ENCODE assay signal across 23 mouse cellular contexts in the genomic region with DNA sequence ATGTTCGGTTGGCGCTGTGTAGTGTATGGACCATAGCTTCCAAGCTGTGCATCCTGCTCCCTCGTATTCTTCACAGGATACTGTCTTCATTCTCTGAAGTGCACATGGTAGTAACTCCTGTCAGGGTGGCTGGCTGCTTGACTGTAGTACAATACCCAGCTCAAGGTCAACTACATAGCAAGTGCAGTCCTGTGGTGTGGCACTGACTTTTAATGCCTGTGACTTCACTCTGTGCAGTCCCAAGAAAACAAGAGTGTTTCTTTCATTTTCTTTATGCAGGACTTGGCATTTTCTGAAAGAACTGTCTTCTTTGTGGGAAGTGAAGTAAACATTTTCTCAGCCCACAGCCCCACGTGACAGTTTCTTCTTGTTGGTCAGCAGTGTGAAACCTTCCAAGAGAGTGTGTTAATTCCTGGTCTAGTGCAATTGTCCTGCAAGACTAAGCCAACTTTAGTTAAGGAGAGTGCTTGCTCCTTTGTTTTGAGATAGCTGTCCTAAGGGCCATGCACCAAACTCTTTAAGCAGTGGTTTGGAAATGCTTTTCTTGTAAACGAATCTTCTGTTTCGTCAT.
DNase-seq lines count a peak whose midpoint lies in the region; ATAC-seq and TF ChIP-seq lines count a peak whose summit lies in the region.
"Had no signal": no experiment of that assay in that cellular context is flagged by ENCODE, and none has a peak within 500 bp of the region (broad histone marks: within the 10 kb centered on the region; RNA-seq: fewer than 3 reads in every experiment).

No protein-coding gene starts in this region.

- ATAC-seq in midbrain, postnatal 0 days (ENCODE audit: low FRiP score) = no peak
- no peak for ATAC-seq in midbrain, embryonic 13.5 days
- no peak for ATAC-seq in forebrain, embryonic 15.5 days (replicated peaks)
- ATAC-seq: forebrain, embryonic 16.5 days; midbrain, embryonic 16.5 days had no signal

- no peak overlapping the region for H3K4me3 ChIP-seq in kidney, adult 2 months (ENCODE audit: insufficient read depth, low read depth, low read length)
- H3K4me3 ChIP-seq in midbrain, postnatal 0 days (ENCODE audit: low read depth, low read length) = no peak overlapping the region
- H3K4me3 ChIP-seq in midbrain, embryonic 13.5 days (replicated peaks) = no peak overlapping the region
- H3K4me3 ChIP-seq in bone marrow macrophage, adult 2 months (ENCODE audit: insufficient read depth, low read length) = peak overlapping the region; percentile 13
- H3K4me3 ChIP-seq in small intestine, adult 2 months (ENCODE audit: low read depth, low read length) = no peak overlapping the region
- no peak overlapping the region for H3K4me3 ChIP-seq in forebrain, embryonic 15.5 days
- H3K4me3 ChIP-seq: embryonic facial prominence, embryonic 10.5 days; heart, embryonic 15.5 days; layer of hippocampus, adult 2 months had no signal

- no peak for TF ChIP-seq POLR2A in kidney, adult 2 months (IDR thresholded peaks at IDR 0.05; ENCODE audit: low read depth, low read length)
- no peak for TF ChIP-seq POLR2A in bone marrow macrophage, adult 2 months (IDR thresholded peaks at IDR 0.05; ENCODE audit: borderline replicate concordance, low read depth, low read length)
- no peak for TF ChIP-seq POLR2A in small intestine, adult 2 months (IDR thresholded peaks at IDR 0.05; ENCODE audit: low read depth, low read length)

- no peak overlapping the region for H3K27ac ChIP-seq in kidney, adult 2 months (ENCODE audit: insufficient read depth, low read depth, low read length)
- H3K27ac ChIP-seq in midbrain, postnatal 0 days (ENCODE audit: low read depth, low read length) = no peak overlapping the region
- H3K27ac ChIP-seq in midbrain, embryonic 13.5 days = no peak overlapping the region
- peak overlapping the region; percentile 65 for H3K27ac ChIP-seq in bone marrow macrophage, adult 2 months (ENCODE audit: insufficient read depth, low read depth, low read length)
- H3K27ac ChIP-seq in small intestine, adult 2 months (ENCODE audit: insufficient read depth, low read depth, low read length) = peak overlapping the region; percentile 69
- no peak overlapping the region for H3K27ac ChIP-seq in forebrain, embryonic 15.5 days (replicated peaks)
- H3K27ac ChIP-seq: embryonic facial prominence, embryonic 10.5 days; heart, embryonic 15.5 days; liver, embryonic 14.5 days; stomach, postnatal 0 days had no signal

- no peaks in the 10 kb centered on the region for H3K36me3 ChIP-seq in kidney, adult 2 months (ENCODE audit: control insufficient read depth, insufficient read depth, low read length)
- H3K36me3 ChIP-seq in midbrain, postnatal 0 days (ENCODE audit: insufficient read depth, low read length) = no peaks in the 10 kb centered on the region
- no peaks in the 10 kb centered on the region for H3K36me3 ChIP-seq in midbrain, embryonic 13.5 days
- H3K36me3 ChIP-seq in small intestine, adult 2 months (ENCODE audit: control insufficient read depth, insufficient read depth, low read length) = no peaks in the 10 kb centered on the region
- no peaks in the 10 kb centered on the region for H3K36me3 ChIP-seq in forebrain, embryonic 15.5 days
- H3K36me3 ChIP-seq: embryonic facial prominence, embryonic 10.5 days; heart, embryonic 15.5 days had no signal

- TF ChIP-seq CTCF in kidney, adult 2 months (conservative IDR thresholded peaks at IDR 0.05; ENCODE audit: insufficient read depth, insufficient read length, low read depth, low read length) = no peak
- no peak for TF ChIP-seq CTCF in midbrain, postnatal 0 days (IDR thresholded peaks at IDR 0.05)
- TF ChIP-seq CTCF in bone marrow macrophage, adult 2 months (IDR thresholded peaks at IDR 0.05; ENCODE audit: low read depth, low read length) = no peak
- no peak for TF ChIP-seq CTCF in small intestine, adult 2 months (IDR thresholded peaks at IDR 0.05; ENCODE audit: extremely low read depth, insufficient read length, insufficient replicate concordance, low read depth, low read length)

- 89% methylated on average over 6 of the region's 6 CpGs for WGBS in kidney, adult 2 months
- WGBS in midbrain, postnatal 0 days = 82% methylated on average over 6 of the region's 6 CpGs
- 85% methylated on average over 6 of the region's 6 CpGs for WGBS in midbrain, embryonic 13.5 days
- 85% methylated on average over 6 of the region's 6 CpGs for WGBS in small intestine, adult 2 months
- WGBS in forebrain, embryonic 15.5 days = 82% methylated on average over 6 of the region's 6 CpGs

- H3K4me1 ChIP-seq in kidney, adult 2 months (ENCODE audit: control insufficient read depth, insufficient read depth, low read length) = peaks cover 11% of the 10 kb centered on the region; the same call in 1 of the 2 replicates
- no peaks in the 10 kb centered on the region for H3K4me1 ChIP-seq in midbrain, postnatal 0 days (ENCODE audit: insufficient read depth, low read length)
- no peaks in the 10 kb centered on the region for H3K4me1 ChIP-seq in midbrain, embryonic 13.5 days (replicated peaks)
- H3K4me1 ChIP-seq in bone marrow macrophage, adult 2 months (ENCODE audit: control insufficient read depth, insufficient read depth, low read length) = peaks cover 49% of the 10 kb centered on the region
- H3K4me1 ChIP-seq in small intestine, adult 2 months (ENCODE audit: control insufficient read depth, insufficient read depth, insufficient read length, low read length) = peaks cover 3% of the 10 kb centered on the region; the same call in 1 of the 2 replicates
- H3K4me1 ChIP-seq in forebrain, embryonic 15.5 days = no peaks in the 10 kb centered on the region
- H3K4me1 ChIP-seq: embryonic facial prominence, embryonic 10.5 days; heart, embryonic 15.5 days had no signal

- no peaks in the 10 kb centered on the region for H3K27me3 ChIP-seq in kidney, adult 2 months (replicated peaks; ENCODE audit: control insufficient read depth, insufficient read depth, low read length)
- no peaks in the 10 kb centered on the region for H3K27me3 ChIP-seq in midbrain, postnatal 0 days (ENCODE audit: insufficient read depth, low read length)
- no peaks in the 10 kb centered on the region for H3K27me3 ChIP-seq in midbrain, embryonic 13.5 days
- no peaks in the 10 kb centered on the region for H3K27me3 ChIP-seq in small intestine, adult 2 months (ENCODE audit: control insufficient read depth, insufficient read depth, low read length)
- H3K27me3 ChIP-seq in forebrain, embryonic 15.5 days = no peaks in the 10 kb centered on the region
- H3K27me3 ChIP-seq: heart, embryonic 15.5 days had no signal

- no peak overlapping the region for H3K9ac ChIP-seq in midbrain, postnatal 0 days (replicated peaks; ENCODE audit: low read length, poor library complexity, severe bottlenecking)
- no peak overlapping the region for H3K9ac ChIP-seq in midbrain, embryonic 13.5 days (replicated peaks)
- H3K9ac ChIP-seq in forebrain, embryonic 15.5 days (replicated peaks) = no peak overlapping the region
- H3K9ac ChIP-seq: heart, embryonic 15.5 days; liver, embryonic 14.5 days had no signal

- H3K4me2 ChIP-seq in midbrain, postnatal 0 days (ENCODE audit: low read depth, low read length, poor library complexity, severe bottlenecking) = no peak overlapping the region
- no peak overlapping the region for H3K4me2 ChIP-seq in midbrain, embryonic 13.5 days (replicated peaks)
- no peak overlapping the region for H3K4me2 ChIP-seq in forebrain, embryonic 15.5 days (replicated peaks)
- H3K4me2 ChIP-seq: heart, embryonic 15.5 days had no signal

- DNase-seq in kidney, adult 2 months = peak; percentile 39
- DNase-seq in kidney, postnatal 25 days = no peak
- peak; percentile 32 for DNase-seq in midbrain, postnatal 0 days (ENCODE audit: low spot score)
- DNase-seq: adrenal gland, postnatal 25 days; cerebellum, adult 11-12 months; cerebellum, postnatal 10 days; gastrocnemius, postnatal 25 days; heart, postnatal 36 days; kidney, adult 18-20 months; kidney, postnatal 10 days; thymus, adult 2 months; thymus, postnatal 4 days had no signal

- no peaks in the 10 kb centered on the region for H3K9me3 ChIP-seq in midbrain, postnatal 0 days (ENCODE audit: low read length)
- no peaks in the 10 kb centered on the region for H3K9me3 ChIP-seq in midbrain, embryonic 13.5 days
- H3K9me3 ChIP-seq in forebrain, embryonic 15.5 days = no peaks in the 10 kb centered on the region
- H3K9me3 ChIP-seq: embryonic facial prominence, embryonic 10.5 days; heart, embryonic 15.5 days had no signal

Comparison
In these comparisons a context has a peak if more than half of its experiments do, and no peak if none do; other contexts are left out.
1. DNase-seq: peak in kidney, adult 2 months (single experiment) and midbrain, postnatal 0 days (single experiment); none in kidney, postnatal 25 days (0 of 2).
2. H3K27ac ChIP-seq: peak in bone marrow macrophage, adult 2 months (single experiment) and small intestine, adult 2 months (single experiment); none in kidney, adult 2 months (single experiment), midbrain, postnatal 0 days (single experiment), midbrain, embryonic 13.5 days (single experiment) and forebrain, embryonic 15.5 days (single experiment).